Mouse (Mus musculus) MEL (cell line): ENCODE measurements around the gene Rgs17. TPM values are rescaled to one million over a fixed set of nuclear protein-coding genes. Genes with fewer than 3 reads are reported as not detected.

Source experiments
- DNase-seq: peaks from one replicate; pipeline ENCODE4 v3.0.0; 2011; ENCODE audit warnings: low read depth, low spot score
- H3K27ac ChIP-seq: 2 replicates; pipeline ENCODE4 v1.5.1; 2012; ENCODE audit warnings: low read depth, mild to moderate bottlenecking, control low read depth, low read length, moderate library complexity; ENCODE audit not compliant: control insufficient read depth
- H3K27me3 ChIP-seq, 2 experiments: fragments of 150-350 bp in 1 of 2; sonication (generic) in 1 of 2; 2 replicates each; pipeline ENCODE4 v1.6.1; 2012; ENCODE audit warnings: low read length in 2 of 2, mild to moderate bottlenecking in 2 of 2, improper control_type of control experiment in 1 of 2, moderate library complexity in 1 of 2; ENCODE audit not compliant: insufficient read depth in 2 of 2, control insufficient read depth in 1 of 2
- H3K36me3 ChIP-seq, 2 experiments: 2 replicates each; pipeline ENCODE4 v1.6.1; 2012 to 2014; ENCODE audit warnings: low read length in 2 of 2, improper control_type of control experiment in 1 of 2, inconsistent platforms in 1 of 2, mild to moderate bottlenecking in 1 of 2; ENCODE audit not compliant: insufficient read depth in 2 of 2, control insufficient read depth in 1 of 2
- H3K4me1 ChIP-seq, 2 experiments: fragments of 150-350 bp in 1 of 2; sonication (generic) in 1 of 2; 2 replicates each; pipeline ENCODE4 v1.6.1; 2012; ENCODE audit warnings: low read length in 2 of 2, improper control_type of control experiment in 1 of 2, mild to moderate bottlenecking in 1 of 2; ENCODE audit not compliant: insufficient read depth in 2 of 2, control insufficient read depth in 1 of 2
- H3K4me3 ChIP-seq, 2 experiments: fragments of 150-350 bp in 1 of 2; sonication (generic) in 1 of 2; 2 replicates each; pipeline ENCODE4 v1.5.1; 2012; ENCODE audit warnings: low read depth in 2 of 2, low read length in 2 of 2, mild to moderate bottlenecking in 2 of 2, moderate library complexity in 2 of 2, control low read depth in 1 of 2, improper control_type of control experiment in 1 of 2; ENCODE audit not compliant: control insufficient read depth in 1 of 2, insufficient read depth in 1 of 2
- H3K79me2 ChIP-seq: 2 replicates; pipeline ENCODE4 v1.6.1; 2012; ENCODE audit warnings: mild to moderate bottlenecking, low read length, moderate library complexity; ENCODE audit not compliant: control insufficient read depth, poor library complexity, insufficient read depth
- H3K9ac ChIP-seq: 2 replicates; pipeline ENCODE4 v1.6.1; 2012; ENCODE audit warnings: low read depth, mild to moderate bottlenecking, control low read depth, low read length, moderate library complexity; ENCODE audit not compliant: control insufficient read depth, poor library complexity, severe bottlenecking
- H3K9me3 ChIP-seq: fragments of 150-350 bp; sonication (generic); replicated peaks from 2 replicates; pipeline ENCODE4 v1.6.1; 2012; ENCODE audit warnings: mild to moderate bottlenecking, low read length, improper control_type of control experiment, moderate library complexity; ENCODE audit not compliant: insufficient read depth
- CHD1 ChIP-seq: IDR thresholded peaks from 2 replicates; pipeline ENCODE4 v1.6.1; 2012; ENCODE audit warnings: low read depth, mild to moderate bottlenecking, inconsistent platforms, low read length, improper control_type of control experiment
- CTCF ChIP-seq, 3 experiments: IDR thresholded peaks in 2 of 3; conservative IDR thresholded peaks in 1 of 3; 2 replicates each; pipeline ENCODE4 v1.5.1; 2011 to 2012; ENCODE audit warnings: low read length in 3 of 3, low read depth in 2 of 3, mild to moderate bottlenecking in 2 of 3, improper control_type of control experiment in 1 of 3, inconsistent platforms in 1 of 3, mixed read lengths in 1 of 3, moderate library complexity in 1 of 3; ENCODE audit not compliant: control insufficient read depth in 1 of 3, insufficient read depth in 1 of 3, poor library complexity in 1 of 3, severe bottlenecking in 1 of 3
- E2F4 ChIP-seq: IDR thresholded peaks from 2 replicates; pipeline ENCODE4 v1.6.1; 2011; ENCODE audit warnings: low read depth, low read length, improper control_type of control experiment, borderline replicate concordance
- EP300 ChIP-seq, 2 experiments: IDR thresholded peaks; 2 replicates each; pipeline ENCODE4 v1.6.1; 2011; ENCODE audit warnings: improper control_type of control experiment in 2 of 2, low read length in 2 of 2, low read depth in 1 of 2, mild to moderate bottlenecking in 1 of 2
- GATA1 ChIP-seq: IDR thresholded peaks from 2 replicates; pipeline ENCODE4 v1.6.1; 2011; ENCODE audit warnings: low read depth, low read length, improper control_type of control experiment
- JUND ChIP-seq: IDR thresholded peaks from 2 replicates; pipeline ENCODE4 v1.6.1; 2011; ENCODE audit warnings: low read depth, mild to moderate bottlenecking, improper control_type of control experiment, low read length
- KAT2A ChIP-seq: conservative IDR thresholded peaks from 2 replicates; pipeline ENCODE4 v1.6.1; 2012; ENCODE audit warnings: low read depth, low read length, improper control_type of control experiment, inconsistent platforms
- MAFK ChIP-seq: IDR thresholded peaks from 2 replicates; pipeline ENCODE4 v1.6.1; 2011; ENCODE audit warnings: low read depth, mild to moderate bottlenecking, low read length, improper control_type of control experiment, borderline replicate concordance
- MAX ChIP-seq: IDR thresholded peaks from 2 replicates; pipeline ENCODE4 v1.6.1; 2011; ENCODE audit warnings: low read length, improper control_type of control experiment
- MAZ ChIP-seq: IDR thresholded peaks from 2 replicates; pipeline ENCODE4 v1.6.1; 2012; ENCODE audit warnings: low read depth, mild to moderate bottlenecking, inconsistent platforms, low read length, improper control_type of control experiment
- MEF2A ChIP-seq: IDR thresholded peaks from 2 replicates; pipeline ENCODE4 v1.6.1; 2014; ENCODE audit warnings: low read depth, mild to moderate bottlenecking, inconsistent platforms, low read length, improper control_type of control experiment; ENCODE audit not compliant: poor library complexity, insufficient replicate concordance, severe bottlenecking; ENCODE audit errors: extremely low read depth
- NRF1 ChIP-seq: IDR thresholded peaks from 2 replicates; pipeline ENCODE4 v1.6.1; 2014; ENCODE audit warnings: low read depth, mild to moderate bottlenecking, inconsistent platforms, low read length, improper control_type of control experiment, moderate library complexity; ENCODE audit not compliant: poor library complexity, insufficient read depth, severe bottlenecking
- POLR2AphosphoS2 ChIP-seq: IDR thresholded peaks from 2 replicates; pipeline ENCODE4 v1.6.1; 2011; ENCODE audit warnings: low read length, improper control_type of control experiment
- POLR2AphosphoS5 ChIP-seq: IDR thresholded peaks from 2 replicates; pipeline ENCODE4 v1.6.1; 2012; ENCODE audit warnings: low read depth, borderline replicate concordance, mild to moderate bottlenecking, inconsistent platforms, low read length, moderate library complexity, mixed read lengths
- RAD21 ChIP-seq: IDR thresholded peaks from 2 replicates; pipeline ENCODE4 v1.6.1; 2011; ENCODE audit warnings: mild to moderate bottlenecking, low read depth, low read length, improper control_type of control experiment
- SMC3 ChIP-seq: IDR thresholded peaks from 2 replicates; pipeline ENCODE4 v1.6.1; 2011; ENCODE audit warnings: low read depth, low read length, improper control_type of control experiment
- TBP ChIP-seq: IDR thresholded peaks from 2 replicates; pipeline ENCODE4 v1.8.0; 2011; ENCODE audit warnings: low read depth, low read length, improper control_type of control experiment
- TCF12 ChIP-seq: IDR thresholded peaks from 2 replicates; pipeline ENCODE4 v1.6.1; 2014; ENCODE audit warnings: low read depth, mild to moderate bottlenecking, inconsistent platforms, low read length, improper control_type of control experiment, moderate library complexity
- UBTF ChIP-seq: IDR thresholded peaks from 2 replicates; pipeline ENCODE4 v1.6.1; 2012; ENCODE audit warnings: low read depth, mild to moderate bottlenecking, inconsistent platforms, low read length, improper control_type of control experiment, moderate library complexity, borderline replicate concordance; ENCODE audit not compliant: insufficient read depth
- ZMIZ1 ChIP-seq: IDR thresholded peaks from 2 replicates; pipeline ENCODE4 v1.6.1; 2012; ENCODE audit warnings: low read depth, mild to moderate bottlenecking, inconsistent platforms, low read length, improper control_type of control experiment, moderate library complexity
- polyA plus RNA-seq, 2 experiments: library from polyadenylated mRNA; stranded (reverse) in 1 of 2; unstranded in 1 of 2; fragments of >175 nt in 1 of 2; fragments of >200 nt in 1 of 2; gene quantifications; 2 replicates each; pipeline versions ENCODE4 v1.2.1 to v1.2.4; 2012; ENCODE audit warnings: low replicate concordance in 2 of 2, low read depth in 1 of 2; ENCODE audit not compliant: insufficient read length in 2 of 2, insufficient read depth in 1 of 2, missing spikeins in 1 of 2
- total RNA-seq: library from RNA; depleted of rRNA; stranded (reverse); fragments of 300-350 nt; gene quantifications from 2 replicates; pipeline ENCODE4 v1.2.3, GENCODE M21; 2012

Gene Rgs17
- total and polyA plus RNA-seq, 3 experiments: not detected

DNA sequence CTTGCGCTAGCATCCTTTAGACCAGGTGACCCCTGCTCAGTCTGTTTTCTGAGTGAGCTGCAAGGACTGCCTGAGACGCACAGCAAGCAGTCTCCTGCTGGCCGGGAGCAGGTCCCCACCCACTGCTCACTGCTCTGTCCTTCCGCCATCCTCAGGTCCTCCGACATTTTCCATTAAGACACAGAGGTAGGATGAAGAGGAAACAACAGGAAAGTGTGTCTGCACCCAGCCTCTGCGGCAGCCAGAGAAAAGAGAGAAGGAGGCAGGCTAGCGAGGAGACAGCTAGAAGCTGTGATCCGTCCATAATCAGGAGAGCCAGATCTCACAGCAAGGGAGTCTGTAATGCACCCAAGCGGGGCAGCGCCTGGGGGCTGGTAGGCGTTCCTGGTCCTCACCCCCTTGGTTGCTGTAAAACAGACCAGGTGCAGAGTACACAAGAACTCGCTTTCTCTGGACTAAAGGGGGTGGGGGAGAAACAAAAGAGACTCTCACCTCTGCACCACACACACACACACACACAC is 1.1 kb downstream of the Rgs17 start:
- Histone ChIP-seq H3K9me3 (no peaks in the 10 kb centered on the region), H3K36me3 (no peaks in the 10 kb centered on the region), H3K9ac (no peak overlapping the region), H3K27ac (no peak overlapping the region), H3K27me3 (no peaks in the 10 kb centered on the region), H3K4me3 (no peak overlapping the region), H3K79me2 (no peaks in the 10 kb centered on the region), H3K4me1 (no peaks in the 10 kb centered on the region)
- TF ChIP-seq JUND (no peak), KAT2A (no peak), E2F4 (no peak), CHD1 (no peak), TCF12 (no peak), MAX (no peak), POLR2AphosphoS5 (no peak), EP300 (IDR thresholded peaks at IDR 0.05; ENCODE audit: low read depth in 1 of 2, low read length in 2 of 2) (no peak), TBP (no peak), MAFK (no peak), UBTF (no peak), NRF1 (no peak)
- no peak for DNase-seq

GRCm38 (mm10) chr10:5904399-5904798 is 17.8 kb downstream of the Rgs17 start:
- no peaks in the 10 kb centered on the region for H3K27me3 ChIP-seq
- H3K27ac ChIP-seq: no peak overlapping the region
- H3K9me3 ChIP-seq: no peaks in the 10 kb centered on the region
- DNase-seq: no peak
- H3K36me3 ChIP-seq: no peaks in the 10 kb centered on the region
- H3K9ac ChIP-seq: no peak overlapping the region
- no peaks in the 10 kb centered on the region for H3K4me1 ChIP-seq
- no peak overlapping the region for H3K4me3 ChIP-seq
- TF ChIP-seq GATA1 (no peak), E2F4 (no peak), UBTF (no peak), POLR2AphosphoS2 (no peak), SMC3 (no peak), ZMIZ1 (no peak), MEF2A (no peak), MAZ (no peak), RAD21 (no peak), MAFK (no peak), CHD1 (no peak), KAT2A (no peak), CTCF (IDR thresholded peaks at IDR 0.05 in 2 of 3, conservative IDR thresholded peaks at IDR 0.05 in 1 of 3; ENCODE audit: control insufficient read depth in 1 of 3, insufficient read depth in 1 of 3, low read depth in 2 of 3, low read length in 3 of 3, poor library complexity in 1 of 3, severe bottlenecking in 1 of 3) (no peak)
- H3K79me2 ChIP-seq: no peaks in the 10 kb centered on the region
